Mouse (Mus musculus) urinary bladder, postnatal 10 days (tissue): ENCODE data around the gene Cdkal1.

ENCODE experiments used
- DNase-seq: peaks from one replicate; pipeline ENCODE4 v3.0.0; 2022; ENCODE audit warnings: low spot score

Cdkal1 gene

GRCm38 (mm10) chr13:29497286-29497685 is 358.2 kb downstream of the Cdkal1 start:
- DNase-seq: no peak

DNA sequence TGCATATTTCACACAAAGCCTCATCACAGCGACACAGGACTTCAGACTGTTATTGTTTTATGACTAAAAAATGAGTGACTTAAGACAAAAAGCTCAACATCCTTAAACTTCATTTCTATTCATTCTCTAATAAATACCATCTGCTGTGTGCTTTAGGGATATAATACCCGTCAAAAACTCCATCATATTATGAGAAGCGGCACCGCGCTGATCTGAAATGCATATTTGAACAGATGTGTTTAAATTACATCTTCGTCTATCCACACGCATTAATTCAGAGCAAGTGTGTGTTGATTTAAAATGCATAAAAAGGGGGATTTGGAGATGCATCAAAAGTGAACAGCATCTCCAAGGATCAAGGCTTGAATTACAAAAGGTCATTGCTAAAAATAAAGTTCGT is 365.1 kb downstream of the Cdkal1 start:
- DNase-seq: no peak

DNA sequence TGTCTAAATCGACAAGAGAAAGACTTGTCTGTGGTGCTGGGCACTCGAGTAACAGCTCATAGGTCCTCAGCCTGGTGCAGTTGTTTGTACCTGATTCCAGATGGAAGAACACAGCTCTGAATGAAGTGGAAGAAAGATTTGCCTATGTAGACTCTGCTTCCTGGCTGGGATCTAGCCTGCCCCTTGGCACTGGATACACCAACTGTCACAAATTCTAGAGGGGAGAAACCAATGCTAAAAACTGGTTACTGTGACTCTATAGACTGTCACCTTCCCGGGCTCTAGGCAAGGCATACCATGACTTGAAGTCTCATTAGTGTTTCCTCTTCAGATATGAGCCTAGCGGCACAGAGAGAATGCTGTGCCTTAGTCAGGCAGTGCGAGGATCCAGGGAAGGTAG is 366.0 kb downstream of the Cdkal1 start:
- no peak for DNase-seq

DNA sequence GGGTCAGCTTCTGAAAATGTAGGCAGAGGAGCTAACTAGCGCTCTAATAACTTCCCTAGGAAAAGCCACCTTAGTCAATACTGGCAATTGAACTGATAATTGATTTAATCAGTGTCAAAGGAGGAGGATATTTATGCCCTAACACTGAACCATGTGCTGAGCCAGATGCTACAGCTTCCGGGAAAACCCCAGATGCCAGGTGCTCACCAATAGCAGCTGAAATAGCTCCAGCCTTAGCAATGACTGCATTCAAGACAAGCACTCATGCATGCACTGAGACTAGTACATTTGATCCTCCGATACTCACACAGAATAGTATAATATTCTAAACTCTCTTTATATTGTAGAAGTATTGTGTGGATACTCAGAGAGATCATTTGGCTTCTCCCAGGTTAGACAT is 368.8 kb downstream of the Cdkal1 start:
- no peak for DNase-seq

DNA sequence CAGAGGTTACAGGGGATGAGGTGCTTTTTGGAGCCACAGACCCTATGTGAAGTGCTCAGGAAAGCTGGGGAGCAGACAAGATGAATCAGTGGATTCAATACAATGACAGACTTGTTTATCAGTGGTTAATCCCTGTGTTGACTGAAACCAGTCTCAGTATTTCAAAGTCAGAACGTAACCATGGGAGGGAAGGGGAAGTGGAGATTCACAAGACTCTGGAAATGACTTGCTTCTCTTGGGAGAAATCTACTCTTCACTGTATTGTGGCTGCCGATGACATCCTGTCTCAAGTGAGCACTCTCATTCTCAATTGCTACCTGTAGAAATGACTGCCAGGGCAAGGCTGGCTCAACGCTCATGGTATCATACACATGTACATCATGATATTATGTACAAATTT is 371.5 kb downstream of the Cdkal1 start:
- no peak for DNase-seq

DNA sequence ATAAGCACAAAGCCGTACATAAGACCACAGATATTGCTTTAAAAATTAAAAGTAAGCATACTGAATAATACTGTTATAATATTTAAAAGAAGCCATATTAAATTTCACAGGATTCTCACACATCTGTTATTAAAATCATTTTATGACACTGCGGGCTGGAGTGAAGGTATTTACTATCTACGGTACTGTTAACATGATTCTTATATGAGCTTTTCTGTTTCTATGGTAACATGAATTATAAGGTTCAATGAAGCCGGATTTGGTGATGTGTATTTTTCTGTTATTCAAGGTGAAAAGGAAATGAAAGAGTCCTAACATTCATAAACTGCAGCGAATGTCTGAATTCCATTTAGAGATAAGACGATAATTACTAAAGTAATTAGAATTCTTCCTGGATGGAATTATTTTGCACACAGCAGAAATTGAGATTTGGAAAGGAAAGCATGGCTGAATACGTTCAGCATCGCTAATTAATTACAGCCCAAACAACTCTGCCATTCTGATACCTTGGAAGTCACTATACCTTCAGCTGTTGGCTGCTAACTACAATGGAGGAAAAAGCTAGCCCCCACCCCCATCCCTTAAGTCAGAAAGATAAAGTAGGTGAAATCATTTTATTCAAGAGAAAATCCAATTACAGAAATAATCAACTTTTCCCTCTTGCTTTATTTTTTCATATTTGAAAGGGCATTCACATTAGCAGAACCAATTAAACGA is 373.2 kb downstream of the Cdkal1 start:
- DNase-seq: no peak

- no peak for DNase-seq
These were observed 379.1 kb downstream of the Cdkal1 start for GRCm38 (mm10) chr13:29476421-29476820.

- no peak for DNase-seq
These were observed 381.2 kb downstream of the Cdkal1 start for GRCm38 (mm10) chr13:29474301-29474700.

- no peak for DNase-seq
These were observed 381.7 kb downstream of the Cdkal1 start for GRCm38 (mm10) chr13:29473779-29474178.

DNA sequence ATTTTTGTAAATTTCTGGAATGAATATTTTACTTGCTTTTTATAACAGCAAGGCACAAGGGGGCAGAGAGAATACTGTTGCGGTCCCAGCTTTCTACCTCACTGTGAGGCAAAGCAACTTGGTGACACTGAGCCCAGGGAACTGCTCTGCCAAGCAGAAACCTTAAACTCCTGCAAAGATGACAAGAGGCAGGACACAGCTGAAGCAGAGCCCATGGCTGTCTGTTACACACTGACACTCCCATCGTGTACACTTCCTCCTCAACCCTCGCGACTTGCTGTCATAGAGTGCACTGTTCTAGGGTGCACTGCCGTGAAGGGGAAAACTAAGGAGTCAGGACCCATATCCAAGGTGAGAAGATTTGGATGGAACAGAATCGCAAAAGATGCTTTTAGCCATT is 393.2 kb downstream of the Cdkal1 start:
- DNase-seq: no peak

- DNase-seq: no peak
These were observed 394.7 kb downstream of the Cdkal1 start for GRCm38 (mm10) chr13:29460741-29461140.

DNA sequence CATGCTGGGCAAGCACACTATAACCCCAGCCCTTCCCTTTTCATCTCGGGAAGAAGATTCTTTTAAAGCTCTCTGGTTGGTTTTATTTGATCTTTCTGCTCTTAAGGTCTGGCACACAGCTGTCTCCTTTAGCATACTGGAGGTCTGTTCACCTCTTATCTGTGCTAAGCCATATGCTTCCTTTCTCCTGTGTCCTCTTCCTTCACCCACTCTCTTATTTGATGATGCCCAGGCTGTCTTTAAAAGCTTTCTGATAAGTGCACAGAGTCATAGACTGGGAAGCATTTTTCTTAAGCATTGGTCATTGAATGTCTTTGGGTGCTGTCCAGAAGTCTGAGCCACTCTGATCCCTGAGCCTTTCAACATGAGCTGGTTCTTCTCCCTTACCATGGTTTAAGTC is 397.1 kb downstream of the Cdkal1 start:
- no peak for DNase-seq

- no peak for DNase-seq
These were observed 418.4 kb downstream of the Cdkal1 start for GRCm38 (mm10) chr13:29437067-29437466.

DNA sequence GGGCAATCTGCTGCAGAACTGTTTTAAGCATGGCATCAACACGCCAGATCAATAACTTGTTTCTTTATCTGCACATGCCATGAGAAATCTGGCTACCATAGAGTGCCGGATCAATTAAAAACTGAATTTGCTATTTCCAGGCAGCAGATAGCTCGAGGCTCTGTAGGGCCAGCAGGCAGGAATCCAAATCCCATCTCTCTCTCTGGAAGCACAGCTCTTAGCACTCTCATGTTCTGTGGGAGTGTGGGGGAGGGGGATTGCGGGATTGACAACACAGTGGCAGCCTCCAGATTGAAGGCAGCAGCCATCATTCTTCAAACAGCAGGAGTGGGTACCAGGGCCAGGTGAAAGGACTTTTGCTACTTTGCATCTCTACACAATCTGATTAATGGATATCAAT is 420.7 kb downstream of the Cdkal1 start:
- DNase-seq: no peak

DNA sequence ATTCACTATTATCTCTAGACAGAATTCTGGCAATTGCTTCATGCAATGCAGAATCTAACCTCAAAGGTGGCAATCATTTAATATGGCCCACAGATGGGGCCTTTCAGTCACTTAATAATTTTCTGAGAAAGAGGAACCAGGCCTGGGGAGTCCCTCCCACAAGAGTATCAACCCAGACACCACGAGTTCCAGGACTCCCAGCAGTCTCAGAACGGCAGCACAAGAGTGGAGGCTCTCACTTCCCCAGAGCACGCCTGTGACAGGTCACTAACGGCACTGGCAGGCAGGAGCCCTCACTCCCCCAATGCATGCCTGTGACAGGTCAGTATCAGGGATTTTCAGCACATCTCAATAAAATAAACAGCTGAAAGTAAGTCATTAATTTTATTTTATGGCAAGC is 424.6 kb downstream of the Cdkal1 start:
- no peak for DNase-seq

DNA sequence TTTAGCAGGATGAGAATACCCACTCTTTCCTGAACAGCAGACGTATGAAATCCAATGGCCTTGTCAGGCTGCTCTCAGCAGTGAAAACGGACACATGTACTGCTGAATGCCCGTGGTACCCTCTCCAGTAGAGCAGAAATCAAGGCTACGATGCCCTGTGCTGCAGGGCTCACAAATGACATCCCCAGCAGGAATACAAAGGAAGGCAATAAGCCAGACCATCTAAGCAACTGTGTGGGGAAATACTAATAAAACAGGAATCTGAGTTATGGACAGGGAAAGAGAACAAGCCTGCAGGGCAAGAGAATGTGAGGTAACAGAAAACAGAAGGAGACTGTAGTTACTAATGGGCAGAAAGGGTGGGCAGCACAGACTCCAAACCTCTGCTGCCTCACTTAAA is 425.6 kb downstream of the Cdkal1 start:
- DNase-seq: no peak

DNA sequence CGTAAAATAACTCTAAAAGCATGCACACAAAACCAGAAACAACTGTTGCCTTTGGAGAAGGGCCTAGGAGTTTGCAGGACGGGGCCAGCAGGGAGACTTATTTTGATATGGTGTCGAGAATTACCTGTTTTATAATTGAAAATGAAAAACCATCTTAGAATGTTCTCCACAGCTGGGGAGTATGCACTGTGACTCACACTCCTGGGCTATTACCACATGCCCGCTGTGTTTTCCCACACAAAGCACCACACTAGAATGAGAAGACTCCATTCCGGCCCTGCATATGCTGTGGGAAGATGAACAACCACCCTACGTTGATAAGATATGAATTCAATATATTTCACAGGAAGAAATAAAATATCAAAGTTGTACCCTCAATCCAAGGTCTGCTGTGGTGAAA is 426.3 kb downstream of the Cdkal1 start:
- DNase-seq: no peak

GRCm38 (mm10) chr13:29416450-29417136 is 438.9 kb downstream of the Cdkal1 start:
- no peak for DNase-seq

- no peak for DNase-seq
These were observed 439.5 kb downstream of the Cdkal1 start for GRCm38 (mm10) chr13:29415967-29416366.

DNA sequence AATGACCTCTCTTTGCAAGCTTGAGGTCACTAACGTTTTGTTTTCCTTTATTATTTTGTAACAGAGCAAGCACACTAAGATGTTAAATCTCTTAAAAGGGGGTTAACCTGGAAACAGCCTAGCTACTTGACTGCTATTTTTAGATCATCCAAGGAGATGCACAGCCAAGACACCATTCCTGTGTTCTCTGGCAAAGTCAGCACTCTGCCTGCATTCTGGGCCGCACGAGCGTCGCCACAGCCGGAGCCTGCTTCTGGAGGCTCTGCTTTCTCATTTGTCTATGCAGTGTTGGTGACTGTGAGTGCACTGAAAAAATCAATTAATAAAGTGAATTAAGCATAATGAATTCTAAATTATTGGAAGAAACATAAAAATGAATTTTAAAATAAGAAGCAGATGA is 440.6 kb downstream of the Cdkal1 start:
- no peak for DNase-seq

DNA sequence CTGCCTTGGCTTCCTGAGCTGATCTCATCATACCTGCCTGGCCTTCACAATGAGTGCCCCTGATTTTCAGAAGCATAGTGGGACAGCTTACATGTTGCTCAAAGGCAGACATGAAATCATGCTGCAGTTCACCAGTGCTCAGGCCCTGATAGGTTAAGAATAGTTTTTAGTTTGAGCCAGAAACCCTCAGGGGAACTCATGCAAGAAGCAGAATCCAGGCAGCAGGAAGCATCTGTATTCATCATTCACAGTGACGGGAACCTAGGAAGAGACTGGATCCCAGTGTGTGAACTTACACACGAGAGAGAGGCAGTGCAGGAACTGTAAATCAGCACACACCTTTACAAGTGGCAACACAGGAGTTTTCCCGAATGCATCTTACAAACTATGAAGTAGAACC is 441.0 kb downstream of the Cdkal1 start:
- no peak for DNase-seq

DNA sequence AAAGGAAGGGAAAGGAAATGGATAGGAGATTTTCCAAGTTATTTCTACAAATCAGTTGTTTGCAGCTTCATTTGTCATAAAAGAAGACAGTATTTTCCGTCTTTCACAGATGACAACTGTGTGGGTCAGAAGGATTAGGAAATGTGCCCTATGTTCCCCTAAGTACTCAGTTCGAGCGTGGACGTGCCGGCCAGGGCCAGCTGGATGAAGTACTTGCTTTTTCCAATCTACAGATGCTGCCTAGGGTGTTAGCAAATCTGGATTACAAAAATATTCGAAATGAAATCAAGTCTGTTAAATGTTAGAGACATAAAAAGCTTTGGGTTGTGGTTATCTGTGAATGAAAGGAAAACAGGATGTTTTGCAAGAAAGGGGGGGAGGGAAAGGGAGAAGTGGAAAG is 444.3 kb downstream of the Cdkal1 start:
- DNase-seq: no peak

- no peak for DNase-seq
These were observed 447.9 kb downstream of the Cdkal1 start for GRCm38 (mm10) chr13:29407619-29408018.

GRCm38 (mm10) chr13:29405316-29405715 is 450.2 kb downstream of the Cdkal1 start:
- no peak for DNase-seq
